Mouse (Mus musculus) E14TG2a.4 (cell line): Measurements from ENCODE around the gene Calhm3.

Source experiments
- CTCF ChIP-seq: conservative IDR thresholded peaks from 2 replicates; pipeline ENCODE4 v1.5.1; 2014; ENCODE audit warnings: low read length
- POU5F1 ChIP-seq: IDR thresholded peaks from 2 replicates; pipeline ENCODE4 v1.6.1; 2014; ENCODE audit warnings: low read length, borderline replicate concordance

DNA sequence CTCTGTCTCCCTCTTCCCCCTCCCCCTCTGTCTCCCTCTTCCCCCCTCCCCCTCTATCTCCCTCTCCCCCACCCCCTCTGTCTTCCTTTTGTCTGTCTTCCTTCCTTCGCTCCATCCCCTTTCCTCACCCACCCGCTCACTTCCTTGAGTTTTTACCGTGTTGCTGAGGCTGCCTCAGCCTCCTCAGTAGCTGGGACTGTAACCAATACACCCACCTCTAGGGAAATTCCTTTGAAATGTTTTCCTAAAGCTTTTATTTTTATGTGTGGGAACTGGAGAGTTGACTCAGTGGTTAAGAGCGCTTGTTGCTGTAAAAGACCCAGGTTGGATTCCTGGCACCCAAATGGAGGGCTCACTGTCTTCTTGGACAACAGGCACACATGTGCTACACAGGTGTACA, 4.1 kb upstream of the Calhm3 start:
- TF ChIP-seq CTCF, result no peak
- no peak for TF ChIP-seq POU5F1
